Mouse (Mus musculus) kidney, embryonic 14.5 days (tissue): Measurements from ENCODE around the gene Vrk3. TPM values are rescaled to one million over a fixed set of nuclear protein-coding genes. Genes with fewer than 3 reads are reported as not detected.

ENCODE experiments used
- ATAC-seq: fragments of 200-750 bp; cut with Nextera tagmentation; 2 replicates; pipeline ENCODE4 v1.8.0; 2017; ENCODE audit warnings: moderate number of reproducible peaks, mild to moderate bottlenecking, moderate TSS enrichment, moderate library complexity; ENCODE audit not compliant: low FRiP score, low TSS enrichment
- H3K27ac ChIP-seq: fragments of 300-500 bp; sonication (generic); 2 replicates; pipeline ENCODE4 v1.5.1; 2014; ENCODE audit warnings: low read depth, mild to moderate bottlenecking, low read length, moderate library complexity, mixed read lengths
- H3K27me3 ChIP-seq: fragments of 300-500 bp; sonication (generic); 2 replicates; pipeline ENCODE4 v1.6.1; 2014; ENCODE audit warnings: mild to moderate bottlenecking, low read length; ENCODE audit not compliant: control insufficient read depth, insufficient read depth
- H3K36me3 ChIP-seq: fragments of 300-500 bp; sonication (generic); 2 replicates; pipeline ENCODE4 v1.6.1; 2014; ENCODE audit warnings: low read length, mixed read lengths; ENCODE audit not compliant: control insufficient read depth, insufficient read depth
- H3K4me1 ChIP-seq: fragments of 300-500 bp; sonication (generic); 2 replicates; pipeline ENCODE4 v1.6.1; 2014; ENCODE audit warnings: low read length, mixed read lengths; ENCODE audit not compliant: control insufficient read depth, insufficient read depth
- H3K4me2 ChIP-seq: fragments of 300-500 bp; sonication (generic); replicated peaks from 2 replicates; pipeline ENCODE4 v1.6.1; 2014; ENCODE audit warnings: low read depth, mild to moderate bottlenecking, low read length
- H3K4me3 ChIP-seq: fragments of 300-500 bp; sonication (generic); 2 replicates; pipeline ENCODE4 v1.5.1; 2014; ENCODE audit warnings: mild to moderate bottlenecking, low read length
- H3K9ac ChIP-seq: fragments of 300-500 bp; sonication (generic); 2 replicates; pipeline ENCODE4 v1.6.1; 2014; ENCODE audit warnings: low read depth, mild to moderate bottlenecking, low read length, moderate library complexity
- H3K9me3 ChIP-seq: fragments of 300-500 bp; sonication (generic); 2 replicates; pipeline ENCODE4 v1.6.1; 2016; ENCODE audit warnings: low read length; ENCODE audit not compliant: control insufficient read depth
- WGBS: fragments of 180-500 bp; shearing (Covaris S2); extraction: QIAGEN DNeasy Blood & Tissue Kit; methylation state at CpG from one replicate; pipeline ENCODE4 v1.1.7; 2014; 5-methylcytosine and 5-hydroxymethylcytosine counted together
- polyA plus RNA-seq: library from polyadenylated mRNA; unstranded; fragments of >200 nt; fragmentation: Nextera tagmentation; extraction: Ambion mirVana; gene quantifications from 2 replicates; pipeline ENCODE4 v1.2.1, GENCODE M21; 2014

The Vrk3 gene
- polyA plus RNA-seq, 1 experiment from 2014 or later: 43.4 TPM

- Histone ChIP-seq H3K27me3 (no peaks in the 10 kb centered on the region), H3K9me3 (no peaks in the 10 kb centered on the region), H3K4me2 (peak overlapping the region; percentile 67; the same call in 1 of the 2 replicates), H3K9ac (peak overlapping the region; percentile 56; the same call in 1 of the 2 replicates), H3K36me3 (peaks cover 3% of the 10 kb centered on the region; the same call in 1 of the 2 replicates), H3K27ac (no peak overlapping the region), H3K4me3 (peak overlapping the region; percentile 87; the same call in 1 of the 2 replicates), H3K4me1 (peaks cover 33% of the 10 kb centered on the region)
- 89% methylated on average over 2 of the region's 2 CpGs for WGBS
- no peak for ATAC-seq
These were observed 71.2 kb downstream of the Vrk3 start for GRCm38 (mm10) chr7:44819391-44819790.

GRCm38 (mm10) chr7:44819863-44820262 is 71.7 kb downstream of the Vrk3 start:
- Histone ChIP-seq H3K9me3 (no peaks in the 10 kb centered on the region), H3K4me2 (no peak overlapping the region), H3K9ac (no peak overlapping the region), H3K4me3 (no peak overlapping the region), H3K4me1 (peaks cover 33% of the 10 kb centered on the region), H3K36me3 (peaks cover 3% of the 10 kb centered on the region; the same call in 1 of the 2 replicates), H3K27ac (no peak overlapping the region), H3K27me3 (no peaks in the 10 kb centered on the region)
- 48% methylated on average over 5 of the region's 5 CpGs for WGBS
- no peak for ATAC-seq

GRCm38 (mm10) chr7:44820525-44820924 is 72.3 kb downstream of the Vrk3 start:
- Histone ChIP-seq H3K9ac (no peak overlapping the region), H3K27ac (no peak overlapping the region), H3K4me2 (no peak overlapping the region), H3K4me1 (peaks cover 33% of the 10 kb centered on the region), H3K9me3 (no peaks in the 10 kb centered on the region), H3K4me3 (no peak overlapping the region), H3K27me3 (no peaks in the 10 kb centered on the region), H3K36me3 (peaks cover 3% of the 10 kb centered on the region; the same call in 1 of the 2 replicates)
- no peak for ATAC-seq
- 83% methylated on average over 3 of the region's 3 CpGs for WGBS

- no peak overlapping the region for H3K27ac ChIP-seq
- no peaks in the 10 kb centered on the region for H3K27me3 ChIP-seq
- no peak overlapping the region for H3K9ac ChIP-seq
- H3K4me3 ChIP-seq: no peak overlapping the region
- H3K4me2 ChIP-seq: no peak overlapping the region
- WGBS: 82% methylated on average over 7 of the region's 7 CpGs
- no peak for ATAC-seq
- H3K36me3 ChIP-seq: peaks cover 3% of the 10 kb centered on the region; the same call in 1 of the 2 replicates
- no peaks in the 10 kb centered on the region for H3K9me3 ChIP-seq
- H3K4me1 ChIP-seq: peaks cover 33% of the 10 kb centered on the region
These were observed 73.6 kb downstream of the Vrk3 start for GRCm38 (mm10) chr7:44821666-44822448.

- 44% methylated on average over 7 of the region's 7 CpGs for WGBS
- no peak overlapping the region for H3K9ac ChIP-seq
- peaks cover 10% of the 10 kb centered on the region; the same call in 1 of the 2 replicates for H3K36me3 ChIP-seq
- H3K4me3 ChIP-seq: no peak overlapping the region
- ATAC-seq: no peak
- no peaks in the 10 kb centered on the region for H3K9me3 ChIP-seq
- no peaks in the 10 kb centered on the region for H3K27me3 ChIP-seq
- peaks cover 22% of the 10 kb centered on the region for H3K4me1 ChIP-seq
- H3K27ac ChIP-seq: no peak overlapping the region
- H3K4me2 ChIP-seq: no peak overlapping the region
These were observed 75.2 kb downstream of the Vrk3 start for GRCm38 (mm10) chr7:44823409-44823808.

- no peak; the same call in 1 of the 2 replicates for ATAC-seq
- no peak overlapping the region for H3K4me3 ChIP-seq
- 21% methylated on average over 3 of the region's 3 CpGs for WGBS
These were observed 76.7 kb downstream of the Vrk3 start for GRCm38 (mm10) chr7:44824872-44825271.

GRCm38 (mm10) chr7:44826771-44827170 is 78.6 kb downstream of the Vrk3 start:
- Histone ChIP-seq H3K27ac (no peak overlapping the region), H3K27me3 (no peaks in the 10 kb centered on the region), H3K4me1 (0 out of 2 replicates have a peak, but pooled peaks cover 5% of the 10 kb centered on the region), H3K9ac (no peak overlapping the region), H3K4me3 (no peak overlapping the region), H3K36me3 (peaks cover 44% of the 10 kb centered on the region), H3K4me2 (no peak overlapping the region), H3K9me3 (no peaks in the 10 kb centered on the region)
- no peak for ATAC-seq
- 85% methylated on average over 3 of the region's 3 CpGs for WGBS

More at GRCm38 (mm10) chr7:44824872-44825271, 76.7 kb downstream of the Vrk3 start:
- no peaks in the 10 kb centered on the region for H3K9me3 ChIP-seq
- H3K4me1 ChIP-seq: peaks cover 13% of the 10 kb centered on the region; the same call in 1 of the 2 replicates
- peaks cover 25% of the 10 kb centered on the region for H3K36me3 ChIP-seq
- H3K27ac ChIP-seq: no peak overlapping the region
- H3K27me3 ChIP-seq: no peaks in the 10 kb centered on the region
- no peak overlapping the region for H3K4me2 ChIP-seq
- H3K9ac ChIP-seq: no peak overlapping the region
